Mouse (Mus musculus): Measurements from ENCODE around the gene Gde1.

Gene Gde1

GRCm38 (mm10) chr7:118706051-118706450 is 473 bp upstream of the Gde1 start:
- peak; percentile 11 for DNase-seq

- no peak for DNase-seq
Measured at GRCm38 (mm10) chr7:118704001-118704850, 1.4 kb downstream of the Gde1 start.

GRCm38 (mm10) chr7:118703144-118703561 is 2.4 kb downstream of the Gde1 start:
- no peak for DNase-seq

- no peak for DNase-seq
Measured at GRCm38 (mm10) chr7:118698882-118699281, 6.7 kb downstream of the Gde1 start.

- DNase-seq = no peak
Measured at GRCm38 (mm10) chr7:118697168-118697567, 8.4 kb downstream of the Gde1 start.

GRCm38 (mm10) chr7:118696146-118696545 is 9.4 kb downstream of the Gde1 start:
- no peak for DNase-seq

GRCm38 (mm10) chr7:118691287-118691686 is 14.3 kb downstream of the Gde1 start:
- no peak for DNase-seq

- DNase-seq = no peak
Measured at GRCm38 (mm10) chr7:118689088-118689487, 16.5 kb downstream of the Gde1 start.

GRCm38 (mm10) chr7:118688199-118688598 is 17.4 kb downstream of the Gde1 start:
- peak; percentile 87 for DNase-seq

- DNase-seq = no peak
Measured at GRCm38 (mm10) chr7:118676826-118677225, 28.8 kb downstream of the Gde1 start.

- no peak for DNase-seq
Measured at GRCm38 (mm10) chr7:118670142-118670541, 35.4 kb downstream of the Gde1 start.

- no peak for DNase-seq
Measured at GRCm38 (mm10) chr7:118667773-118668172, 37.8 kb downstream of the Gde1 start.

- DNase-seq = no peak
Measured at GRCm38 (mm10) chr7:118656730-118657129, 48.8 kb downstream of the Gde1 start.

- no peak for DNase-seq
Measured at GRCm38 (mm10) chr7:118652572-118653295, 52.8 kb downstream of the Gde1 start.

GRCm38 (mm10) chr7:118650891-118651290 is 54.7 kb downstream of the Gde1 start:
- DNase-seq = no peak

- DNase-seq = no peak
Measured at GRCm38 (mm10) chr7:118650119-118650518, 55.5 kb downstream of the Gde1 start.

GRCm38 (mm10) chr7:118649328-118649727 is 56.2 kb downstream of the Gde1 start:
- no peak for DNase-seq

- no peak for DNase-seq
Measured at GRCm38 (mm10) chr7:118646237-118646636, 59.3 kb downstream of the Gde1 start.
